Mouse (Mus musculus) CH12.LX (cell line): ENCODE results near the gene Retreg3. TPM values are rescaled to one million over a fixed set of nuclear protein-coding genes. Genes with fewer than 3 reads are reported as not detected.

ENCODE experiments used
- DNase-seq: peaks from one replicate; pipeline ENCODE4 v3.0.0-alpha.2; 2013; ENCODE audit errors: extremely low read depth
- H3K27ac ChIP-seq: 2 replicates; pipeline ENCODE4 v1.5.1; 2012; ENCODE audit warnings: low read depth, mild to moderate bottlenecking, control low read depth, moderate library complexity; ENCODE audit not compliant: insufficient read depth
- H3K27me3 ChIP-seq: replicated peaks from 2 replicates; pipeline ENCODE3; 2012; ENCODE audit warnings: inconsistent platforms
- H3K36me3 ChIP-seq, 2 experiments: replicated peaks in 1 of 2; 2 replicates each; pipeline versions ENCODE3 to v1.6.1; 2012; ENCODE audit warnings: inconsistent platforms in 1 of 2, low read length in 1 of 2, mild to moderate bottlenecking in 1 of 2, mixed read lengths in 1 of 2, moderate library complexity in 1 of 2; ENCODE audit not compliant: control insufficient read depth in 1 of 2, insufficient read depth in 1 of 2
- H3K4me1 ChIP-seq, 2 experiments: 2 replicates each; pipeline ENCODE4 v1.6.1; 2012; ENCODE audit warnings: inconsistent platforms in 1 of 2, moderate library complexity in 1 of 2; ENCODE audit not compliant: insufficient read depth in 2 of 2, control insufficient read depth in 1 of 2
- H3K4me2 ChIP-seq: 2 replicates; pipeline ENCODE4 v1.6.1; 2012; ENCODE audit warnings: low read depth, mild to moderate bottlenecking, control low read depth; ENCODE audit not compliant: poor library complexity, insufficient read depth, severe bottlenecking
- H3K4me3 ChIP-seq, 3 experiments: fragments of 150-350 bp in 1 of 3; sonication (generic) in 1 of 3; replicated peaks in 1 of 3; 2 replicates each; pipeline versions ENCODE3 to v1.5.1; 2011 to 2012; ENCODE audit warnings: low read depth in 2 of 3, low read length in 2 of 3, mild to moderate bottlenecking in 2 of 3, moderate library complexity in 2 of 3, control low read depth in 1 of 3, improper control_type of control experiment in 1 of 3, inconsistent platforms in 1 of 3, mixed read lengths in 1 of 3; ENCODE audit not compliant: poor library complexity in 1 of 3
- H3K79me2 ChIP-seq: replicated peaks from 2 replicates; pipeline ENCODE4 v1.6.1; 2012; ENCODE audit warnings: mild to moderate bottlenecking, moderate library complexity; ENCODE audit not compliant: control insufficient read depth, poor library complexity, insufficient read depth, severe bottlenecking; ENCODE audit errors: extremely low read depth
- H3K9ac ChIP-seq: 2 replicates; pipeline ENCODE4 v1.6.1; 2012; ENCODE audit warnings: low read depth, mild to moderate bottlenecking, control low read depth, moderate library complexity; ENCODE audit not compliant: insufficient read depth
- H3K9me3 ChIP-seq: replicated peaks from 2 replicates; pipeline ENCODE3; 2012; ENCODE audit warnings: low read length, inconsistent platforms, mixed read lengths
- E2F4 ChIP-seq: IDR thresholded peaks from 2 replicates; pipeline ENCODE4 v1.6.1; 2011; ENCODE audit warnings: low read depth, low read length, improper control_type of control experiment; ENCODE audit not compliant: insufficient replicate concordance
- ELF1 ChIP-seq: IDR thresholded peaks from 2 replicates; pipeline ENCODE4 v1.6.1; 2014; ENCODE audit warnings: low read depth, mild to moderate bottlenecking, inconsistent platforms, low read length, improper control_type of control experiment
- EP300 ChIP-seq: IDR thresholded peaks from 2 replicates; pipeline ENCODE4 v1.6.1; 2011; ENCODE audit warnings: low read length, improper control_type of control experiment
- GABPA ChIP-seq: IDR thresholded peaks from 2 replicates; pipeline ENCODE4 v1.6.1; 2012; ENCODE audit warnings: low read depth, low read length, improper control_type of control experiment, inconsistent platforms; ENCODE audit not compliant: insufficient replicate concordance
- HCFC1 ChIP-seq: IDR thresholded peaks from 2 replicates; pipeline ENCODE4 v1.6.1; 2012; ENCODE audit warnings: low read depth, mild to moderate bottlenecking, inconsistent platforms, low read length, improper control_type of control experiment
- JUN ChIP-seq: IDR thresholded peaks from 2 replicates; pipeline ENCODE4 v1.6.1; 2011; ENCODE audit warnings: low read depth, mild to moderate bottlenecking, low read length, improper control_type of control experiment, moderate library complexity; ENCODE audit not compliant: insufficient read depth
- MAFK ChIP-seq: IDR thresholded peaks from 2 replicates; pipeline ENCODE4 v1.6.1; 2011; ENCODE audit warnings: low read length, improper control_type of control experiment; ENCODE audit not compliant: insufficient replicate concordance
- MAX ChIP-seq: IDR thresholded peaks from 2 replicates; pipeline ENCODE4 v1.6.1; 2011; ENCODE audit warnings: low read length, improper control_type of control experiment
- MEF2A ChIP-seq: IDR thresholded peaks from 2 replicates; pipeline ENCODE4 v1.6.1; 2014; ENCODE audit warnings: low read depth, mild to moderate bottlenecking, inconsistent platforms, low read length, improper control_type of control experiment, borderline replicate concordance
- NRF1 ChIP-seq: IDR thresholded peaks from 2 replicates; pipeline ENCODE4 v1.6.1; 2014; ENCODE audit warnings: low read depth, mild to moderate bottlenecking, inconsistent platforms, low read length, improper control_type of control experiment, moderate library complexity
- PAX5 ChIP-seq: IDR thresholded peaks from 2 replicates; pipeline ENCODE4 v1.6.1; 2012; ENCODE audit warnings: low read length, inconsistent platforms, mixed read lengths
- POLR2A ChIP-seq: IDR thresholded peaks from 2 replicates; pipeline ENCODE4 v1.6.1; 2011; ENCODE audit warnings: low read depth, mild to moderate bottlenecking, improper control_type of control experiment, low read length
- POLR2AphosphoS2 ChIP-seq: IDR thresholded peaks from 2 replicates; pipeline ENCODE4 v1.6.1; 2011; ENCODE audit warnings: low read depth, low read length, improper control_type of control experiment
- RCOR1 ChIP-seq: conservative IDR thresholded peaks from 2 replicates; pipeline ENCODE4 v1.6.1; 2012; ENCODE audit warnings: low read depth, mild to moderate bottlenecking, inconsistent platforms, low read length, improper control_type of control experiment
- SIN3A ChIP-seq: IDR thresholded peaks from 2 replicates; pipeline ENCODE4 v1.6.1; 2012; ENCODE audit warnings: low read length, improper control_type of control experiment, inconsistent platforms
- SMC3 ChIP-seq: IDR thresholded peaks from 2 replicates; pipeline ENCODE4 v1.6.1; 2011; ENCODE audit warnings: low read depth, low read length, improper control_type of control experiment
- UBTF ChIP-seq: IDR thresholded peaks from 2 replicates; pipeline ENCODE4 v1.6.1; 2012; ENCODE audit warnings: low read depth, mild to moderate bottlenecking, inconsistent platforms, low read length, improper control_type of control experiment, moderate library complexity
- USF1 ChIP-seq: IDR thresholded peaks from 2 replicates; pipeline ENCODE4 v1.6.1; 2014; ENCODE audit warnings: low read depth, mild to moderate bottlenecking, inconsistent platforms, low read length, improper control_type of control experiment
- USF2 ChIP-seq: conservative IDR thresholded peaks from 2 replicates; pipeline ENCODE4 v1.6.1; 2011; ENCODE audit warnings: low read depth, low read length, improper control_type of control experiment
- ZC3H11A ChIP-seq: IDR thresholded peaks from 2 replicates; pipeline ENCODE4 v1.6.1; 2012; ENCODE audit warnings: low read depth, mild to moderate bottlenecking, inconsistent platforms, low read length, improper control_type of control experiment
- ZMIZ1 ChIP-seq: IDR thresholded peaks from 2 replicates; pipeline ENCODE4 v1.6.1; 2012; ENCODE audit warnings: low read depth, mild to moderate bottlenecking, inconsistent platforms, low read length, improper control_type of control experiment
- ZNF384 ChIP-seq: IDR thresholded peaks from 2 replicates; pipeline ENCODE4 v1.6.1; 2012; ENCODE audit warnings: low read depth, low read length, improper control_type of control experiment, inconsistent platforms
- dilution Hi-C: fragments of 300-500 bp; cut with MboI; formaldehyde crosslinking; loops from 2 replicates; pipeline ENCODE4 v1.14.3; 2020; ENCODE audit warnings: low sequenced_read_pairs; ENCODE audit not compliant: extremely low pct_unique_long_range_greater_than_20kb, extremely low pct_ligation_motif_present
- in situ Hi-C: fragments of 300-500 bp; cut with MboI; formaldehyde crosslinking; loops from 3 replicates; pipeline ENCODE4 v1.14.3; 2019; ENCODE audit warnings: low sequenced_read_pairs, low pct_ligation_motif_present, low pct_unique_long_range_greater_than_20kb, mixed read lengths
- polyA plus RNA-seq: library from polyadenylated mRNA; unstranded; fragments of >175 nt; gene quantifications from 2 replicates; pipeline ENCODE4 v1.2.1, GENCODE M21; 2012; ENCODE audit warnings: low read depth; ENCODE audit not compliant: insufficient read length
- total RNA-seq, 2 experiments: library from RNA; depleted of rRNA; stranded (reverse); fragments of 300-350 nt in 1 of 2; fragments of >200 nt in 1 of 2; gene quantifications; 2 replicates each; pipeline ENCODE4 v1.2.3; 2012 to 2014

Gene Retreg3
- total and polyA plus RNA-seq, 3 experiments: 48.2 to 55.9 (median 54.3) TPM

- dilution Hi-C loops: no loop called here
- TF ChIP-seq NRF1 (no peak), SIN3A (no peak), ELF1 (no peak), POLR2AphosphoS2 (no peak), ZMIZ1 (no peak)
- TF ChIP-seq, all 38 proteins: peak for 0
- in situ Hi-C loops: no loop called here
Observed at GRCm38 (mm10) chr11:101142215-101142967, 22.7 kb upstream of the Retreg3 start.

GRCm38 (mm10) chr11:101141088-101141487, 21.4 kb upstream of the Retreg3 start:
- in situ Hi-C loops (no loop called here), dilution Hi-C loops (no loop called here)
- Histone ChIP-seq H3K9me3 (no peaks in the 10 kb centered on the region), H3K4me1 (peaks cover 5 to 23% of the 10 kb centered on the region in 2 experiments; a peak in 3 of 4 replicates), H3K27ac (no peak overlapping the region), H3K9ac (no peak overlapping the region), H3K79me2 (no peaks in the 10 kb centered on the region), H3K4me2 (no peak overlapping the region), H3K27me3 (no peaks in the 10 kb centered on the region), H3K4me3 (no peak overlapping the region), H3K36me3 (no peaks in the 10 kb centered on the region)
- DNase-seq: no peak
- TF ChIP-seq ELF1 (no peak), GABPA (no peak), MEF2A (no peak), ZC3H11A (no peak)

More at GRCm38 (mm10) chr11:101142215-101142967, 22.7 kb upstream of the Retreg3 start:
- Histone ChIP-seq H3K4me3 (no peak overlapping the region), H3K27ac (no peak overlapping the region), H3K36me3 (no peaks in the 10 kb centered on the region), H3K79me2 (no peaks in the 10 kb centered on the region), H3K4me2 (no peak overlapping the region), H3K4me1 (peaks cover 7 to 32% of the 10 kb centered on the region in 2 experiments), H3K9me3 (no peaks in the 10 kb centered on the region), H3K9ac (no peak overlapping the region), H3K27me3 (no peaks in the 10 kb centered on the region)
- DNase-seq: no peak

GRCm38 (mm10) chr11:101140164-101140819, 20.6 kb upstream of the Retreg3 start:
- no peaks in the 10 kb centered on the region for H3K27me3 ChIP-seq
- peaks cover 5 to 23% of the 10 kb centered on the region in 2 experiments; a peak in 3 of 4 replicates for H3K4me1 ChIP-seq
- no peaks in the 10 kb centered on the region for H3K9me3 ChIP-seq
- no peak overlapping the region for H3K4me2 ChIP-seq
- no peak overlapping the region for H3K4me3 ChIP-seq
- no peak for DNase-seq
- no peaks in the 10 kb centered on the region for H3K79me2 ChIP-seq
- no peak overlapping the region for H3K27ac ChIP-seq
- H3K36me3 ChIP-seq: no peaks in the 10 kb centered on the region
- in situ Hi-C loops (no loop called here), dilution Hi-C loops (no loop called here)
- no peak for TF ChIP-seq ELF1
- TF ChIP-seq MAX: no peak
- TF ChIP-seq MEF2A: no peak
- no peak for TF ChIP-seq SMC3
- TF ChIP-seq ZC3H11A: no peak
- TF ChIP-seq POLR2A: no peak
- TF ChIP-seq PAX5: no peak
- no peak for TF ChIP-seq EP300
- no peak for TF ChIP-seq UBTF
- TF ChIP-seq ZMIZ1: no peak
- TF ChIP-seq USF2: no peak
- no peak for TF ChIP-seq NRF1
- no peak for TF ChIP-seq MAFK
- no peak for TF ChIP-seq HCFC1
- TF ChIP-seq USF1: no peak
- no peak for TF ChIP-seq E2F4
- TF ChIP-seq SIN3A: no peak
- no peak for TF ChIP-seq JUN
- no peak for TF ChIP-seq ZNF384
- no peak for TF ChIP-seq RCOR1
- TF ChIP-seq, all 38 proteins: peak for 0
- no peak overlapping the region for H3K9ac ChIP-seq
